Mouse (Mus musculus) embryonic facial prominence, embryonic 14.5 days (tissue): ENCODE data around the gene Nepn. TPM values are rescaled to one million over a fixed set of nuclear protein-coding genes. Genes with fewer than 3 reads are reported as not detected.
A peak's percentile ranks its signal among the peaks of the same experiment; 100 is the strongest.

ENCODE experiments used
- ATAC-seq: fragments of 200-750 bp; cut with Nextera tagmentation; 2 replicates; pipeline ENCODE4 v1.8.0; 2017; ENCODE audit warnings: low read depth, moderate number of reproducible peaks, moderate TSS enrichment
- DNase-seq: peaks from one replicate; pipeline ENCODE4 v3.0.0-alpha.2; 2015; ENCODE audit warnings: low spot score
- H3K27ac ChIP-seq: fragments of 300-500 bp; sonication (generic); replicated peaks from 2 replicates; pipeline ENCODE4 v1.5.1; 2014; ENCODE audit warnings: low read depth, mild to moderate bottlenecking, low read length, moderate library complexity
- H3K27me3 ChIP-seq: fragments of 300-500 bp; sonication (generic); replicated peaks from 2 replicates; pipeline ENCODE4 v1.6.1; 2014; ENCODE audit warnings: low read length; ENCODE audit not compliant: control insufficient read depth, insufficient read depth
- H3K36me3 ChIP-seq: fragments of 300-500 bp; sonication (generic); 2 replicates; pipeline ENCODE4 v1.6.1; 2014; ENCODE audit warnings: low read length, mixed read lengths; ENCODE audit not compliant: control insufficient read depth, insufficient read depth
- H3K4me1 ChIP-seq: fragments of 300-500 bp; sonication (generic); 2 replicates; pipeline ENCODE4 v1.6.1; 2014; ENCODE audit warnings: antibody characterized with exemption, low read length; ENCODE audit not compliant: control insufficient read depth, insufficient read depth
- H3K4me2 ChIP-seq: fragments of 300-500 bp; sonication (generic); 2 replicates; pipeline ENCODE4 v1.6.1; 2014; ENCODE audit warnings: low read depth, mild to moderate bottlenecking, low read length, moderate library complexity, mixed read lengths
- H3K4me3 ChIP-seq: fragments of 300-500 bp; sonication (generic); 2 replicates; pipeline ENCODE4 v1.5.1; 2014; ENCODE audit warnings: low read depth, mild to moderate bottlenecking, low read length
- H3K9ac ChIP-seq: fragments of 300-500 bp; sonication (generic); 2 replicates; pipeline ENCODE4 v1.6.1; 2014; ENCODE audit warnings: low read depth, mild to moderate bottlenecking, low read length, moderate library complexity, mixed read lengths
- H3K9me3 ChIP-seq: fragments of 300-500 bp; sonication (generic); 2 replicates; pipeline ENCODE4 v1.6.1; 2016; ENCODE audit warnings: low read length; ENCODE audit not compliant: control insufficient read depth
- WGBS: fragments of 180-500 bp; shearing (Covaris S2); extraction: QIAGEN DNeasy Blood & Tissue Kit; methylation state at CpG from one replicate; pipeline ENCODE4 v1.1.7; 2014; 5-methylcytosine and 5-hydroxymethylcytosine counted together
- polyA plus RNA-seq: library from polyadenylated mRNA; unstranded; fragments of >200 nt; fragmentation: Nextera tagmentation; extraction: Ambion mirVana; gene quantifications from 2 replicates; pipeline ENCODE4 v1.2.1, GENCODE M21; 2014

Nepn gene
- polyA plus RNA-seq, 1 experiment from 2014 or later = not detected

GRCm38 (mm10) chr10:52387192-52387591 lies 1.6 kb upstream of the Nepn start:
- Histone ChIP-seq H3K9ac (no peak overlapping the region), H3K4me2 (no peak overlapping the region), H3K4me1 (peaks cover 10% of the 10 kb centered on the region; the same call in 1 of the 2 replicates), H3K36me3 (no peaks in the 10 kb centered on the region), H3K9me3 (no peaks in the 10 kb centered on the region), H3K4me3 (no peak overlapping the region), H3K27me3 (no peaks in the 10 kb centered on the region), H3K27ac (no peak overlapping the region)
- DNase-seq (no peak), ATAC-seq (no peak)
- WGBS = 80% methylated on average over 4 of the region's 4 CpGs

GRCm38 (mm10) chr10:52389438-52389837 lies 666 bp downstream of the Nepn start:
- Histone ChIP-seq H3K36me3 (no peaks in the 10 kb centered on the region), H3K4me1 (peaks cover 7% of the 10 kb centered on the region; the same call in 1 of the 2 replicates), H3K27me3 (no peaks in the 10 kb centered on the region), H3K9ac (no peak overlapping the region), H3K9me3 (no peaks in the 10 kb centered on the region), H3K4me3 (no peak overlapping the region), H3K4me2 (no peak overlapping the region), H3K27ac (0 out of 2 replicates have a peak overlapping the region, but pooled peaks have one; percentile 15)
- DNase-seq (peak; percentile 13), ATAC-seq (no peak)
- WGBS = 38% methylated on average over 3 of the region's 3 CpGs

GRCm38 (mm10) chr10:52391208-52391607 lies 2.4 kb downstream of the Nepn start:
- ATAC-seq (no peak), DNase-seq (no peak)
- H3K36me3 ChIP-seq = no peaks in the 10 kb centered on the region
- H3K27ac ChIP-seq = no peak overlapping the region
- no peaks in the 10 kb centered on the region for H3K9me3 ChIP-seq
- H3K4me1 ChIP-seq = peaks cover 7% of the 10 kb centered on the region; the same call in 1 of the 2 replicates
- H3K4me2 ChIP-seq = no peak overlapping the region
- H3K4me3 ChIP-seq = no peak overlapping the region
- no peak overlapping the region for H3K9ac ChIP-seq
- no peaks in the 10 kb centered on the region for H3K27me3 ChIP-seq
- WGBS = 81% methylated on average over 2 of the region's 2 CpGs

- Histone ChIP-seq H3K4me3 (no peak overlapping the region), H3K9ac (no peak overlapping the region), H3K9me3 (no peaks in the 10 kb centered on the region), H3K27me3 (no peaks in the 10 kb centered on the region), H3K27ac (no peak overlapping the region), H3K4me1 (no peaks in the 10 kb centered on the region), H3K4me2 (no peak overlapping the region), H3K36me3 (no peaks in the 10 kb centered on the region)
- no peak for ATAC-seq
- DNase-seq = no peak
- WGBS = 91% methylated on average over 3 of the region's 3 CpGs
Observed at GRCm38 (mm10) chr10:52396647-52397046, 7.9 kb downstream of the Nepn start.

- no peaks in the 10 kb centered on the region for H3K9me3 ChIP-seq
- no peaks in the 10 kb centered on the region for H3K36me3 ChIP-seq
- H3K4me1 ChIP-seq = no peaks in the 10 kb centered on the region
- H3K27me3 ChIP-seq = no peaks in the 10 kb centered on the region
- no peak overlapping the region for H3K27ac ChIP-seq
- H3K9ac ChIP-seq = no peak overlapping the region
- no peak for DNase-seq
- H3K4me3 ChIP-seq = no peak overlapping the region
- 74% methylated on average over 2 of the region's 2 CpGs for WGBS
- ATAC-seq = no peak
- no peak overlapping the region for H3K4me2 ChIP-seq
Observed at GRCm38 (mm10) chr10:52398715-52399114, 9.9 kb downstream of the Nepn start.

GRCm38 (mm10) chr10:52399722-52400121 lies 10.9 kb downstream of the Nepn start:
- WGBS = 65% methylated on average over 3 of the region's 3 CpGs
- Histone ChIP-seq H3K9ac (no peak overlapping the region), H3K4me1 (no peaks in the 10 kb centered on the region), H3K27ac (no peak overlapping the region), H3K9me3 (no peaks in the 10 kb centered on the region), H3K4me2 (no peak overlapping the region), H3K36me3 (no peaks in the 10 kb centered on the region), H3K4me3 (no peak overlapping the region), H3K27me3 (no peaks in the 10 kb centered on the region)
- no peak for DNase-seq
- no peak for ATAC-seq

- Histone ChIP-seq H3K27ac (no peak overlapping the region), H3K9ac (no peak overlapping the region), H3K36me3 (no peaks in the 10 kb centered on the region), H3K4me1 (no peaks in the 10 kb centered on the region), H3K4me3 (no peak overlapping the region), H3K4me2 (no peak overlapping the region), H3K27me3 (no peaks in the 10 kb centered on the region), H3K9me3 (no peaks in the 10 kb centered on the region)
- WGBS = 88% methylated on average over 13 of the region's 13 CpGs
- ATAC-seq (no peak), DNase-seq (no peak)
Observed at GRCm38 (mm10) chr10:52405160-52405559, 16.4 kb downstream of the Nepn start.

GRCm38 (mm10) chr10:52407526-52407925 lies 18.8 kb downstream of the Nepn start:
- no peak for ATAC-seq
- Histone ChIP-seq H3K4me3 (no peak overlapping the region), H3K9me3 (no peaks in the 10 kb centered on the region), H3K4me2 (no peak overlapping the region), H3K27ac (no peak overlapping the region), H3K9ac (no peak overlapping the region), H3K36me3 (no peaks in the 10 kb centered on the region), H3K27me3 (no peaks in the 10 kb centered on the region), H3K4me1 (no peaks in the 10 kb centered on the region)
- no peak for DNase-seq
- WGBS = 77% methylated on average over 2 of the region's 2 CpGs

GRCm38 (mm10) chr10:52415020-52415419 lies 26.2 kb downstream of the Nepn start:
- WGBS = 79% methylated on average over 2 of the region's 2 CpGs
- DNase-seq = no peak

More at GRCm38 (mm10) chr10:52415020-52415419, 26.2 kb downstream of the Nepn start:
- peaks cover 15% of the 10 kb centered on the region for H3K4me1 ChIP-seq
- H3K4me3 ChIP-seq = no peak overlapping the region
- no peak for ATAC-seq
- H3K9ac ChIP-seq = no peak overlapping the region
- no peaks in the 10 kb centered on the region for H3K27me3 ChIP-seq
- no peak overlapping the region for H3K27ac ChIP-seq
- H3K4me2 ChIP-seq = no peak overlapping the region
- no peaks in the 10 kb centered on the region for H3K9me3 ChIP-seq
- H3K36me3 ChIP-seq = no peaks in the 10 kb centered on the region
